Mouse (Mus musculus): Measurements from ENCODE around the gene Vmn2r27. TPM values are rescaled to one million over a fixed set of nuclear protein-coding genes. Genes with fewer than 3 reads are reported as not detected.

Vmn2r27 gene
- polyA plus RNA-seq, 1 experiment from 2014 or later, result not detected

DNA sequence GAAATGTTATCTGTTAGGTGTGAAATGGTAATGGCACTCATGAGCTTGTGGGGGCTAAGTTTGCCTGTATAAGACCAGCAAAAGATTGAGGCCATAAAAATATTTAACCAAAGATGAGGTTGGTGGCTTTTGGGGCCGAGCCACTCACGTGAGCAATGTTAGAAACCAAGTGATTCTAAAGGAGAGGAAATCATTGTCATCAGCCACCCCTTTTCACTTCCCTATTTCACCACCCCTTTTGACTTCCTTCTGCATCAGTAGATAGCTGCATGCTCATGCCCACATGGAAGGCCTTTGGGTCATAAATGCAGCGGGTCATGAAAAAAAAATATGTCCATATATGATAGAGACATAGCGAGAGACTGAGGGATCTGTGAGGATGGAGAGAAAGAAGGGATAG, 29.5 kb downstream of the Vmn2r27 start:
- no peak overlapping the region for H3K4me2 ChIP-seq (ENCODE audit: low read length)
- H3K9ac ChIP-seq (ENCODE audit: low read length), result no peak overlapping the region
- 0 out of 2 replicates have a peak, but pooled peaks cover 4% of the 10 kb centered on the region for H3K9me3 ChIP-seq (ENCODE audit: control insufficient read depth, low read length)
- H3K4me3 ChIP-seq (ENCODE audit: control insufficient read depth in 1 of 2, insufficient read depth in 1 of 2, low read depth in 1 of 2, low read length in 2 of 2), result no peak overlapping the region
- 67% methylated on average over 4 of the region's 4 CpGs for WGBS
- H3K27ac ChIP-seq (replicated peaks in 1 of 2; ENCODE audit: control insufficient read depth in 1 of 2, insufficient read depth in 1 of 2, low read depth in 2 of 2, low read length in 2 of 2), result no peak overlapping the region
- no peaks in the 10 kb centered on the region for H3K27me3 ChIP-seq (ENCODE audit: control insufficient read depth, insufficient read depth, low read length)
- no peaks in the 10 kb centered on the region for H3K36me3 ChIP-seq (ENCODE audit: control insufficient read depth, insufficient read depth, low read length)
- no peaks in the 10 kb centered on the region for H3K4me1 ChIP-seq (ENCODE audit: control insufficient read depth in 2 of 2, insufficient read depth in 2 of 2, low read length in 2 of 2)
- no peak for ATAC-seq (ENCODE audit: insufficient number of reproducible peaks, insufficient read depth, low FRiP score, low read depth)

DNA sequence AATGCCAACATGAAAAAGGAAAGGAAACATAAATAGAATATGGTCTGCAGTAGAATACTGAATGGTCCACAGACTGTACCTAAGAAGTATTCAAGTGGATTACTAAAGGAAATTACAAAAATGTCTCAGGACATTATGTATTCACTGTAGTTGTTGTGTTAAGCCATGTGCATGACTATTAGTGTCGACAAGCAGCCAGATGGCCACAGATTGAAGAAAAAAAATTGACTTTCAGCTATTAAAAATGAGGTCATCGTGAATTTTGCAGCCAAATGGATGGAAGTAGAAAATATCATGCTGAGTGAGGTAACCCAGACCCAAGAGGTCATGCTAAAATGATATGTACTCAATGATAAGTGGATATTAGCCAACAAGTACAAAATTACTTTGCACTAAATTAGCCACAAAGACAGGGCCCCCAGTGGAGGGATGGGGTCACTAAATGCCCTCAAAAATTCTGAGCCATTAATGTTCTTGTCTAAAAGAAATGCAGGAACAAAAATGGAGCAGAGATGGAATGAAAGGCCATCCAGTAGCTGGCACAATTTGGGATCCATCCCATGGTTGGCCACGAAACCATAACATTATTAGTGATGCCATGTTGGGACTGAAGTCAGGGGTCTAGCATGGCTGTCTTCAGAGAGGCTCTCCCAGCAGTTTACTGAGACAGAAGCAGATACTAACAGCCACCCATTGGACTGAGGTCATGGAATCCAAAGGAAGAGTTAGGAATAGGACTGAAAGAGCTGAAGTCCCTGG, 63.0 kb downstream of the Vmn2r27 start:
- Histone ChIP-seq H3K9ac (ENCODE audit: low read length) (no peak overlapping the region), H3K4me1 (ENCODE audit: control insufficient read depth in 2 of 2, insufficient read depth in 2 of 2, low read length in 2 of 2) (no peaks in the 10 kb centered on the region), H3K27me3 (ENCODE audit: control insufficient read depth, insufficient read depth, low read length) (no peaks in the 10 kb centered on the region), H3K4me2 (ENCODE audit: low read length) (no peak overlapping the region), H3K4me3 (ENCODE audit: control insufficient read depth in 1 of 2, insufficient read depth in 1 of 2, low read depth in 1 of 2, low read length in 2 of 2) (no peak overlapping the region), H3K9me3 (ENCODE audit: control insufficient read depth, low read length) (no peaks in the 10 kb centered on the region), H3K27ac (replicated peaks in 1 of 2; ENCODE audit: control insufficient read depth in 1 of 2, insufficient read depth in 1 of 2, low read depth in 2 of 2, low read length in 2 of 2) (no peak overlapping the region), H3K36me3 (ENCODE audit: control insufficient read depth, insufficient read depth, low read length) (no peaks in the 10 kb centered on the region)
- no peak for ATAC-seq (ENCODE audit: insufficient number of reproducible peaks, insufficient read depth, low FRiP score, low read depth)
- 55% methylated on average over 3 of the region's 3 CpGs for WGBS

DNA sequence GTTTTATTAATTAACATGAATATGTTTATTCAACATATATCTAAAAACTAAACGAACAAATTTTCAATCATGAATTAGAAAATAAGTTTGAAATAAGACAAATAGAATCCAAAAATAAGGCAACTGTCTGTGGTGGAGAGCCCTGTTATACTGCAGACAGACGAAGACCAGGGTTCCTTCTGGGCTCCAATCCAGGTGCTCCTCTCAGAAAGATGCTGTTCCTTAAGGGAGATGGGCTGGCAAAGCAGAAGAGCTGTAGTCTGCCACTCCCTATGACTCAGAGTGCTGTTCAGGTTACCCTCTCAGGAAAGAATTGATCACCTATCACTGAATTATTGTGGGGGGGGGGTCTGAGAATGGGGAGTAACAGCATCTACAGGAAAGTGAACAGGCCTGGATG, 65.1 kb downstream of the Vmn2r27 start:
- H3K9ac ChIP-seq (ENCODE audit: low read length), result no peak overlapping the region
- no peaks in the 10 kb centered on the region for H3K4me1 ChIP-seq (ENCODE audit: control insufficient read depth in 2 of 2, insufficient read depth in 2 of 2, low read length in 2 of 2)
- H3K9me3 ChIP-seq (ENCODE audit: control insufficient read depth, low read length), result no peaks in the 10 kb centered on the region
- no peak overlapping the region for H3K4me2 ChIP-seq (ENCODE audit: low read length)
- no peak overlapping the region for H3K27ac ChIP-seq (replicated peaks in 1 of 2; ENCODE audit: control insufficient read depth in 1 of 2, insufficient read depth in 1 of 2, low read depth in 2 of 2, low read length in 2 of 2)
- ATAC-seq (ENCODE audit: insufficient number of reproducible peaks, insufficient read depth, low FRiP score, low read depth), result no peak
- WGBS, result 68% methylated on average over 2 of the region's 2 CpGs
- H3K27me3 ChIP-seq (ENCODE audit: control insufficient read depth, insufficient read depth, low read length), result no peaks in the 10 kb centered on the region
- no peak overlapping the region for H3K4me3 ChIP-seq (ENCODE audit: control insufficient read depth in 1 of 2, insufficient read depth in 1 of 2, low read depth in 1 of 2, low read length in 2 of 2)
- no peaks in the 10 kb centered on the region for H3K36me3 ChIP-seq (ENCODE audit: control insufficient read depth, insufficient read depth, low read length)

- Histone ChIP-seq H3K27me3 (ENCODE audit: control insufficient read depth, insufficient read depth, low read length) (no peaks in the 10 kb centered on the region), H3K27ac (replicated peaks in 1 of 2; ENCODE audit: control insufficient read depth in 1 of 2, insufficient read depth in 1 of 2, low read depth in 2 of 2, low read length in 2 of 2) (no peak overlapping the region), H3K4me3 (ENCODE audit: control insufficient read depth in 1 of 2, insufficient read depth in 1 of 2, low read depth in 1 of 2, low read length in 2 of 2) (no peak overlapping the region), H3K4me1 (ENCODE audit: control insufficient read depth in 2 of 2, insufficient read depth in 2 of 2, low read length in 2 of 2) (no peaks in the 10 kb centered on the region), H3K9ac (ENCODE audit: low read length) (no peak overlapping the region), H3K36me3 (ENCODE audit: control insufficient read depth, insufficient read depth, low read length) (no peaks in the 10 kb centered on the region), H3K9me3 (ENCODE audit: control insufficient read depth, low read length) (no peaks in the 10 kb centered on the region), H3K4me2 (ENCODE audit: low read length) (no peak overlapping the region)
- 22% methylated on average over 1 of the region's 1 CpGs for WGBS
- no peak for ATAC-seq (ENCODE audit: insufficient number of reproducible peaks, insufficient read depth, low FRiP score, low read depth)
These were observed 81.8 kb downstream of the Vmn2r27 start for GRCm38 (mm10) chr6:124149808-124150207.

Other genes with a start within 250 kb of the Vmn2r27 start
- gene Vmn2r26, start 207.3 kb downstream of the Vmn2r27 start, polyA plus RNA-seq (2014; fragmentation: Nextera tagmentation; extraction: Ambion mirVana), result not detected in 2 replicates
- 0.12 and 0.13 TPM in 2 replicates for gene Cd163, start 72.8 kb upstream of the Vmn2r27 start, polyA plus RNA-seq (2014; fragmentation: Nextera tagmentation; extraction: Ambion mirVana)
- 20.8 and 22.8 TPM in 2 replicates for gene Pex5, start 183.2 kb upstream of the Vmn2r27 start, polyA plus RNA-seq (2014; fragmentation: Nextera tagmentation; extraction: Ambion mirVana)
- 0.49 and 1.5 TPM in 2 replicates for gene Clstn3, start 232.9 kb upstream of the Vmn2r27 start, polyA plus RNA-seq (2014; fragmentation: Nextera tagmentation; extraction: Ambion mirVana)